Mouse (Mus musculus): ENCODE measurements around the gene Anp32b. TPM values are rescaled to one million over a fixed set of nuclear protein-coding genes. Genes with fewer than 3 reads are reported as not detected.
A peak's percentile ranks its signal among the peaks of the same experiment; 100 is the strongest.

Anp32b gene
- polyA plus RNA-seq, 1 experiment from 2014 or later, result 242 TPM

DNA sequence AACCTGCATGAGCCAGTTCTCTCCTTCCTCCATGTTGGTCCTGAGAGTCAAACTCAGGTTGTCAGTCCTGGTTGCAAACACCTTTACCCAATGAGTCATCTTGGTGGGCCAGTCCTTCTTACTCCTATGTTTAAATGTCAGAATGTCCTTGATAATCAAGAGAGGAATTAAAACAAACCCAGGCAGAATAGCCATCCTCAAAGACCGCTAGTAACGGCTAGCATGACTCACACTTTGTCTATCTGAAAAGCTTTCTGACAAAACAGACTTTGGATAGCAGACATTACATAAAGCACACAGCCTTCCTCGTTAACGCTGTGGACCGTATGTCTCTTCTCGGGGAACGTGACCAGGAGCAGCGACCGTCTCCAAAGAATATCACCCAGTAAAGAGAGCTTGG lies 31.9 kb upstream of the Anp32b start:
- Histone ChIP-seq H3K9me3 (ENCODE audit: control insufficient read depth, low read depth, low read length) (no peaks in the 10 kb centered on the region), H3K4me3 (ENCODE audit: low read depth, low read length) (no peak overlapping the region), H3K4me2 (replicated peaks; ENCODE audit: low read depth, low read length) (no peak overlapping the region), H3K9ac (replicated peaks; ENCODE audit: low read depth, low read length) (no peak overlapping the region), H3K36me3 (ENCODE audit: control insufficient read depth, insufficient read depth, low read length) (no peaks in the 10 kb centered on the region), H3K27ac (ENCODE audit: low read length) (no peak overlapping the region), H3K27me3 (ENCODE audit: control insufficient read depth, insufficient read depth, low read length) (no peaks in the 10 kb centered on the region), H3K4me1 (ENCODE audit: control insufficient read depth, insufficient read depth, low read length) (no peaks in the 10 kb centered on the region)
- ATAC-seq (ENCODE audit: insufficient number of reproducible peaks, insufficient read depth, low FRiP score, low read depth), result no peak
- WGBS, result 83% methylated on average over 9 of the region's 9 CpGs

DNA sequence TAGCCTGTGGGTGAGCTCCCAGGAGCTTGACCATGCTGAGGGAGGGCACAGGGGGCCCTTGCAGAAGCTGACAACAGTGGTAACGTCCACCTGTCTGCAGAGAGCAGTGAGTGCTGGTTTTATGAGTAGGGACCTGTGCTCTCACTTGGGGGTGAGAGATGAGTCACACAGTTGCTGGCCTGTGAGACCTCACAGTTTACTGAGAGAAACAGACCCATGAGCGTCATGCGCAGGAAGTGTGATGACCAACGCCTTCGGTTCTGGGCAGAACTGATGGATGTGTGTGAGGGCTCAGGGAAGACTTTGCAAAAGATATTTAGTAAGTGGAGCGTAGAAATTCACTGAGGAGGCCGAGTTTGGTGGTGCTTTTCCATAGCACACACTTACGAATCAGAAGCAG lies 28.1 kb upstream of the Anp32b start:
- H3K4me1 ChIP-seq (ENCODE audit: control insufficient read depth, insufficient read depth, low read length), result no peaks in the 10 kb centered on the region
- H3K9ac ChIP-seq (replicated peaks; ENCODE audit: low read depth, low read length), result no peak overlapping the region
- WGBS, result 58% methylated on average over 8 of the region's 8 CpGs
- no peak overlapping the region for H3K4me2 ChIP-seq (replicated peaks; ENCODE audit: low read depth, low read length)
- no peak overlapping the region for H3K4me3 ChIP-seq (ENCODE audit: low read depth, low read length)
- no peak for ATAC-seq (ENCODE audit: insufficient number of reproducible peaks, insufficient read depth, low FRiP score, low read depth)
- no peak overlapping the region for H3K27ac ChIP-seq (ENCODE audit: low read length)
- H3K9me3 ChIP-seq (ENCODE audit: control insufficient read depth, low read depth, low read length), result no peaks in the 10 kb centered on the region
- H3K36me3 ChIP-seq (ENCODE audit: control insufficient read depth, insufficient read depth, low read length), result no peaks in the 10 kb centered on the region
- no peaks in the 10 kb centered on the region for H3K27me3 ChIP-seq (ENCODE audit: control insufficient read depth, insufficient read depth, low read length)

DNA sequence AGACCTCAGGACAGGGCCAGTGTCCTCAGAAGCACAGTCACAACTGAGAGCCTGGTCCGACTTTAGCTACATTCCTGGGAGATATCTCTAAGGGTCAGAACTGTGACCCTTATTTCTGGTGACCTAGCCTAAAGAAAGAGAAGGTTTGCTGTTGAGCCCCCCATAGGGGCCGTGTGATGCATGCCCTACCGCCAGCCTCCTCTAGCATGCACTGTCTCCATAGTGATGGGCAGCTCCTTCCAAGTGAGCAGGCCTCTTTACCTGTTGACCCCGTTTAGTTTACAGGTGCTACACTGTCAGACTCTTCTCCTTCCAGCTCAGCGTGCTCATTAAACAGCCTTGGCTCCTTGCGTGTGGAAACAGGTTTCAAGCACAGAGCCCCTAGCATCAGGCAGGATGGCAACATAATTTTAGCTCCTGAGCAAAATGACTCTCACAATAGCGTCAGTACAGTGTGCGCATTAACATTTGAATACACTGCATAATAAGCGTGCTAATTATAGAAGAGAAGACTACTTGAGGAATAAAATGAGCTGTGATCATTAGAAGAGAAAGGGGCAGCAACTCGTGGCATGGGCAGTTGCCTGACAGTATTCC lies 21.7 kb upstream of the Anp32b start:
- H3K36me3 ChIP-seq (ENCODE audit: control insufficient read depth, insufficient read depth, low read length), result no peaks in the 10 kb centered on the region
- no peak for ATAC-seq (ENCODE audit: insufficient number of reproducible peaks, insufficient read depth, low FRiP score, low read depth)
- no peaks in the 10 kb centered on the region for H3K9me3 ChIP-seq (ENCODE audit: control insufficient read depth, low read depth, low read length)
- H3K4me1 ChIP-seq (ENCODE audit: control insufficient read depth, insufficient read depth, low read length), result no peaks in the 10 kb centered on the region
- no peak overlapping the region for H3K4me3 ChIP-seq (ENCODE audit: low read depth, low read length)
- no peak overlapping the region for H3K9ac ChIP-seq (replicated peaks; ENCODE audit: low read depth, low read length)
- no peaks in the 10 kb centered on the region for H3K27me3 ChIP-seq (ENCODE audit: control insufficient read depth, insufficient read depth, low read length)
- H3K27ac ChIP-seq (ENCODE audit: low read length), result no peak overlapping the region
- 58% methylated on average over 10 of the region's 10 CpGs for WGBS
- no peak overlapping the region for H3K4me2 ChIP-seq (replicated peaks; ENCODE audit: low read depth, low read length)

DNA sequence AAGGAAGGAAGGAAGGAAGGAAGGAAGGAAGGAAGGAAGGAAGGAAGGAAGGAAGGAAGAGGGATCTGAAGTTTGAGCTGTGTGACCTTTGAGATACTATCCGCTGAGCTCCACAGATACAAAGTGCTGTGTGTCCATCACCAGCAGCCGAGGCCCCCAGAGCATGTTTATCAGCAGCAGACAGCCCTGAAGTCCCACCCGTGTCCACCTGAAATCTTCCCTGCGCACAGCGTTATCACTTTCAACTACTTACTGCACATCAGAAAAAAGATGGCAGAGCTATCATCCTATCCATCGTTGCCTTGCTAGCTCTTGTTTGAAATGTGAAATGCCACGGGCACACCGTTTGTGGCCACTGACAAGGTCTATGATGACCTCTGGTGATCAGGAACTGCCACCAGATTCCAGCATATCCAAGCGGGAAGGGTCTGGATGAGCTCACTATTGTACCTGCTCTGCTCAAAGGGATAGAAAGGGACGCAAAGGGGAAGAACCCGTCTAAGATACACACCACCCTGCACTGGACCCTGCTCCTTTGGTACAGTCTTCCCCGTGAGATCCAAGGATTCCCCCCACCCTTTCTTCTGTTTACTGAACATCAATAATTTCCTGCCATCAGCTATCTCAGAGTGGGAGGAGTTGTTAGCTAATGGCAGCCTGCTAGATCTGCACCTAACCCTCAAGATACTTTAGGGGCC lies 18.2 kb upstream of the Anp32b start:
- Histone ChIP-seq H3K27ac (ENCODE audit: low read length) (no peak overlapping the region), H3K4me3 (ENCODE audit: low read depth, low read length) (no peak overlapping the region), H3K4me2 (replicated peaks; ENCODE audit: low read depth, low read length) (no peak overlapping the region), H3K27me3 (ENCODE audit: control insufficient read depth, insufficient read depth, low read length) (no peaks in the 10 kb centered on the region), H3K36me3 (ENCODE audit: control insufficient read depth, insufficient read depth, low read length) (no peaks in the 10 kb centered on the region), H3K9ac (replicated peaks; ENCODE audit: low read depth, low read length) (no peak overlapping the region), H3K9me3 (ENCODE audit: control insufficient read depth, low read depth, low read length) (no peaks in the 10 kb centered on the region), H3K4me1 (ENCODE audit: control insufficient read depth, insufficient read depth, low read length) (no peaks in the 10 kb centered on the region)
- peak; percentile 74; the same call in 1 of the 2 replicates for ATAC-seq (ENCODE audit: insufficient number of reproducible peaks, insufficient read depth, low FRiP score, low read depth)
- WGBS, result 62% methylated on average over 12 of the region's 12 CpGs

DNA sequence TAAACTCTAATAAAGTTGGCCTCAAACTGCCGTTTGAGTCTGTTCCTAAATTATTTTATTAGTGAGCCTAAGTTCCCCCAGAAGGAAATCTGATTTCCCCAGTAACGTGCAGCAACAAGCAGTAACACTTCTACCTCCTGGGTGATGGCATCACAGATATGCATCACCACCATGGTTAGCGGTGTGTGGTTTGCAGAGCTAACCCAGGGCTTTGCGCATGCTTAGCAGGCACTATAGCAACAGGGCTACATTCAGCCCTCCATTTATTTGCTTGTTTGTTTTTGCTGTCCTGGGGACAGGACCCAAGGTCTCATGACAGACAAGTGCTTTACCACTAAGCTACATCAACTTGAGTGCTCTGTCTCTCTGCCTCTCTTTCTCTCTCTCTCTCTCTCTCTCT lies 8.2 kb upstream of the Anp32b start:
- H3K4me2 ChIP-seq (replicated peaks; ENCODE audit: low read depth, low read length), result no peak overlapping the region
- no peaks in the 10 kb centered on the region for H3K27me3 ChIP-seq (ENCODE audit: control insufficient read depth, insufficient read depth, low read length)
- H3K9ac ChIP-seq (replicated peaks; ENCODE audit: low read depth, low read length), result no peak overlapping the region
- no peak overlapping the region for H3K4me3 ChIP-seq (ENCODE audit: low read depth, low read length)
- no peak overlapping the region for H3K27ac ChIP-seq (ENCODE audit: low read length)
- ATAC-seq (ENCODE audit: insufficient number of reproducible peaks, insufficient read depth, low FRiP score, low read depth), result no peak
- 74% methylated on average over 4 of the region's 4 CpGs for WGBS
- H3K36me3 ChIP-seq (ENCODE audit: control insufficient read depth, insufficient read depth, low read length), result no peaks in the 10 kb centered on the region
- H3K9me3 ChIP-seq (ENCODE audit: control insufficient read depth, low read depth, low read length), result no peaks in the 10 kb centered on the region
- H3K4me1 ChIP-seq (ENCODE audit: control insufficient read depth, insufficient read depth, low read length), result no peaks in the 10 kb centered on the region

DNA sequence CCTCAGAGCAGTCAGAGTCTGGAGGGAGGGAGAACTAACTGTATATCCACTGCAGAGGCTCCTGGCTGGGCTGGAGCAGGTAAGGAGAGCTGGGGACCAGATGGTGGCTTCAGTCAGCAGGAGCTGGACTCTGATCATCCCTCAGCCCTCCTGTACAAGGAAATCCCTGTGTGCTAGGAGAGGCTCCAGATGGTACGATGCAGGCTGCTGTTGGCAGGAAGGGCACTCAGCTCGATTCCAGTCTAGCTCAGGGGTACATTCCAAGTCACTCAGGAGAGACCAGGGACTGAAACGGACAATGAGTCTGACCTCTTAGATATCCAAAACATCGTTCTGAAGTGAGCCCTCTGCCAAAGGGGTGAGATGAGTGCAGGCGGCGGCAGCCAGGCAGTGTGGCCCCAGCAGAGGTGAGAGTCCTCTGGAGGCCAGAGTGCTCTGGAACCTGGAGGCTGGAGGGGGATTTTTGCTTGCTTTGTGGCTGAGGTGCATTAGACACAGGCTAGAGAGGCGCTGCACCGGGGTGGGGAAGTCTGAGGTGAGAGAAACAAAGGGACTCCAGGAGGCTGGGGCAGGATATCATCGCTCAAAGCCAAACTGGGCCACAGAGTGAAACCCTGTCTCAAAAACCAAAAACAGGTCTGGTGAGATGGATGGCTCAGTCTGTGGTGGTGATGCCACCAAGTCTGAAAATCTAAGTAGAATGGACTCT lies 5.3 kb upstream of the Anp32b start:
- no peak overlapping the region for H3K9ac ChIP-seq (replicated peaks; ENCODE audit: low read depth, low read length)
- WGBS, result 33% methylated on average over 9 of the region's 9 CpGs

DNA sequence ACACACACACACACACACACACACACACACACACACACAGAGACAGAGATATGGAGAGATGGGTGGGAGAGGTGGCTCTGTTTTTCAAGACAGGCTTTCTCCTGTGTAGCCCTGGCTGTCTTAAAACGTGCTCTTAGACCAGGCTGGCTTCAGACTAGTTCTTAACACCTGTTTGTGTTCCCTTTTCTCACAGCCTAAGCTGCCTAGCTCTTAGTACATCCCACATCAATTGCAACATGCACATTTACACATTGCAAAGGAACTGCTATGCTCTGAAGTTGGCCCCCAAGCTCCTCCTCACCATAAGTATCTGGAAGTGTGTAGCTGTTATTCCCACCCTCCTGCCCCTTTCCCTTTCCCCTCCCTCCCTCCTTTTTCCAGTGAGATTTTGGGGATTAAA lies 3.2 kb upstream of the Anp32b start:
- no peak overlapping the region for H3K4me3 ChIP-seq (ENCODE audit: low read depth, low read length)
- 0 out of 2 replicates have a peak, but pooled peaks cover 2% of the 10 kb centered on the region for H3K4me1 ChIP-seq (ENCODE audit: control insufficient read depth, insufficient read depth, low read length)
- no peaks in the 10 kb centered on the region for H3K9me3 ChIP-seq (ENCODE audit: control insufficient read depth, low read depth, low read length)
- no peak overlapping the region for H3K27ac ChIP-seq (ENCODE audit: low read length)
- H3K36me3 ChIP-seq (ENCODE audit: control insufficient read depth, insufficient read depth, low read length), result no peaks in the 10 kb centered on the region
- no peak overlapping the region for H3K4me2 ChIP-seq (replicated peaks; ENCODE audit: low read depth, low read length)
- no peak overlapping the region for H3K9ac ChIP-seq (replicated peaks; ENCODE audit: low read depth, low read length)
- ATAC-seq (ENCODE audit: insufficient number of reproducible peaks, insufficient read depth, low FRiP score, low read depth), result no peak
- H3K27me3 ChIP-seq (ENCODE audit: control insufficient read depth, insufficient read depth, low read length), result no peaks in the 10 kb centered on the region
- WGBS, result 48% methylated on average over 1 of the region's 1 CpGs

More for the DNA sequence above, 5.3 kb upstream of the Anp32b start:
- Histone ChIP-seq H3K36me3 (ENCODE audit: control insufficient read depth, insufficient read depth, low read length) (no peaks in the 10 kb centered on the region), H3K4me2 (replicated peaks; ENCODE audit: low read depth, low read length) (no peak overlapping the region), H3K27ac (ENCODE audit: low read length) (no peak overlapping the region), H3K27me3 (ENCODE audit: control insufficient read depth, insufficient read depth, low read length) (no peaks in the 10 kb centered on the region), H3K4me1 (ENCODE audit: control insufficient read depth, insufficient read depth, low read length) (0 out of 2 replicates have a peak, but pooled peaks cover 2% of the 10 kb centered on the region), H3K9me3 (ENCODE audit: control insufficient read depth, low read depth, low read length) (no peaks in the 10 kb centered on the region), H3K4me3 (ENCODE audit: low read depth, low read length) (no peak overlapping the region)
- no peak for ATAC-seq (ENCODE audit: insufficient number of reproducible peaks, insufficient read depth, low FRiP score, low read depth)

DNA sequence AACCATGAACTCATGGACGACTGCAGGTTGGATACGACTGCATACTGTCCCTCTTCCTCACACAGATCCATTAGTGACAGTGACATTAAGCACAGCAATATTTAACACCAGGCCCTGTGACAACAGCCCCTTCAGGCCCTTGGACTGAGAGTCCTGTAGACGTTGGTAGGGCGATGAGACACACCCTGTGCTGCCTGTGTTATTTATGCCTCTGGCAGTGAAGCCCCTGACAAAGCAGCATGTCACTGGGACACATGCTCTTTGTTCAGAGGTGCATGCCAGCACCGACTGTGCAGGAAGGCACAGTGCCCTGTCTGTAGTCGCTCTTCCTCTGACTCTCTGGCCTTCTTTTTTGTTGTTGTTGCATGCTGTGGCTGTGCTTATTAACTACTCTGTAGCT lies 1.8 kb upstream of the Anp32b start:
- H3K9me3 ChIP-seq (ENCODE audit: control insufficient read depth, low read depth, low read length), result no peaks in the 10 kb centered on the region

More for the DNA sequence above, 1.8 kb upstream of the Anp32b start:
- H3K4me2 ChIP-seq (replicated peaks; ENCODE audit: low read depth, low read length), result no peak overlapping the region
- H3K9ac ChIP-seq (replicated peaks; ENCODE audit: low read depth, low read length), result no peak overlapping the region
- no peak overlapping the region for H3K27ac ChIP-seq (ENCODE audit: low read length)
- H3K27me3 ChIP-seq (ENCODE audit: control insufficient read depth, insufficient read depth, low read length), result no peaks in the 10 kb centered on the region
- H3K36me3 ChIP-seq (ENCODE audit: control insufficient read depth, insufficient read depth, low read length), result no peaks in the 10 kb centered on the region
- H3K4me1 ChIP-seq (ENCODE audit: control insufficient read depth, insufficient read depth, low read length), result peaks cover 15% of the 10 kb centered on the region; the same call in 1 of the 2 replicates
- H3K4me3 ChIP-seq (ENCODE audit: low read depth, low read length), result no peak overlapping the region
- 59% methylated on average over 6 of the region's 6 CpGs for WGBS
- ATAC-seq (ENCODE audit: insufficient number of reproducible peaks, insufficient read depth, low FRiP score, low read depth), result no peak

Data from stomach, embryonic 14.5 days (tissue).